Comparison of ENCODE assay signal across 8 mouse cellular contexts in genomic region chr14:33447027-33447569, GRCm38 (mm10). TPM values are rescaled to one million over a fixed set of nuclear protein-coding genes. Genes with fewer than 3 reads are reported as not detected.
A peak's percentile ranks its signal among the peaks of the same experiment; 100 is the strongest.
DNase-seq lines count a peak whose midpoint lies in the region; ATAC-seq lines count a peak whose summit lies in the region.

Mapk8 (minus strand) TSS chr14:33447158.

- peak within 1 kb of the TSS; percentile 87 to 88 for H3K27ac ChIP-seq in heart, embryonic 14.5 days (replicated peaks in 1 of 2; ENCODE audit: control insufficient read depth in 1 of 2, insufficient read depth in 1 of 2, low read depth in 2 of 2, low read length in 2 of 2)
- peak within 1 kb of the TSS; percentile 87 for H3K27ac ChIP-seq in liver, embryonic 13.5 days
- peak within 1 kb of the TSS; percentile 92 for H3K27ac ChIP-seq in stomach, embryonic 16.5 days (ENCODE audit: low read length)

- peak within 1 kb of the TSS; percentile 90 for H3K9ac ChIP-seq in heart, embryonic 14.5 days (ENCODE audit: low read length)
- H3K9ac ChIP-seq in liver, embryonic 13.5 days = peak within 1 kb of the TSS; percentile 91
- peak within 1 kb of the TSS; percentile 94 for H3K9ac ChIP-seq in stomach, embryonic 16.5 days (ENCODE audit: low read length)

- peak within 1 kb of the TSS; percentile 68 for H3K4me2 ChIP-seq in heart, embryonic 14.5 days (ENCODE audit: low read length)
- H3K4me2 ChIP-seq in liver, embryonic 13.5 days = peak within 1 kb of the TSS; percentile 85
- H3K4me2 ChIP-seq in stomach, embryonic 16.5 days (ENCODE audit: low read depth, low read length) = peak within 1 kb of the TSS; percentile 73

- ATAC-seq in erythroid progenitor cell, adult 5-6 weeks (replicated peaks; ENCODE audit: low FRiP score, poor library complexity, severe bottlenecking) = peak; percentile 95
- ATAC-seq in heart, embryonic 14.5 days (ENCODE audit: insufficient number of reproducible peaks, insufficient read depth, low FRiP score, low read depth) = peak; percentile 99
- peak; percentile 97 for ATAC-seq in liver, embryonic 13.5 days (ENCODE audit: low read depth)
- ATAC-seq in stomach, embryonic 16.5 days (ENCODE audit: insufficient read depth, low FRiP score) = peak; percentile 99

- no peaks in the 10 kb centered on the region for H3K36me3 ChIP-seq in heart, embryonic 14.5 days (ENCODE audit: control insufficient read depth, insufficient read depth, low read length)
- no peaks in the 10 kb centered on the region for H3K36me3 ChIP-seq in liver, embryonic 13.5 days
- H3K36me3 ChIP-seq in stomach, embryonic 16.5 days (ENCODE audit: control insufficient read depth, insufficient read depth, low read length) = no peaks in the 10 kb centered on the region

- WGBS in heart, embryonic 14.5 days = under 1% methylated on average over 65 of the region's 70 CpGs
- under 1% methylated on average over 70 of the region's 70 CpGs for WGBS in liver, embryonic 13.5 days (ENCODE audit: insufficient replicate concordance)
- under 1% methylated on average over 66 of the region's 70 CpGs for WGBS in stomach, embryonic 16.5 days

- no peaks in the 10 kb centered on the region for H3K9me3 ChIP-seq in heart, embryonic 14.5 days (ENCODE audit: control insufficient read depth, low read length)
- no peaks in the 10 kb centered on the region for H3K9me3 ChIP-seq in liver, embryonic 13.5 days (replicated peaks)
- H3K9me3 ChIP-seq in stomach, embryonic 16.5 days (replicated peaks; ENCODE audit: control insufficient read depth, low read length) = no peaks in the 10 kb centered on the region

- peak within 1 kb of the TSS; percentile 87 to 99 for H3K4me3 ChIP-seq in heart, embryonic 14.5 days (ENCODE audit: control insufficient read depth in 1 of 2, insufficient read depth in 1 of 2, low read depth in 1 of 2, low read length in 2 of 2)
- H3K4me3 ChIP-seq in liver, embryonic 13.5 days (replicated peaks) = peak within 1 kb of the TSS; percentile 84
- peak within 1 kb of the TSS; percentile 91 for H3K4me3 ChIP-seq in stomach, embryonic 16.5 days (replicated peaks; ENCODE audit: low read length)

- peaks cover 6% of the 10 kb centered on the region; the same call in 1 of the 2 replicates for H3K27me3 ChIP-seq in heart, embryonic 14.5 days (ENCODE audit: control insufficient read depth, insufficient read depth, low read length)
- H3K27me3 ChIP-seq in liver, embryonic 13.5 days = 0 out of 2 replicates have a peak, but pooled peaks cover 4% of the 10 kb centered on the region
- no peaks in the 10 kb centered on the region for H3K27me3 ChIP-seq in stomach, embryonic 16.5 days (ENCODE audit: control insufficient read depth, insufficient read depth, low read length)

- peak; percentile 97 for DNase-seq in CD4-positive helper T cell, adult 2 months (ENCODE audit: low read depth, low spot score)
- DNase-seq in brain, embryonic 18.5 days (ENCODE audit: low read depth, low spot score) = peak; percentile 86
- peak; percentile 98 for DNase-seq in kidney, postnatal 14 days
- peak; percentile 96 for DNase-seq in liver, embryonic 13.5 days
- DNase-seq in neural tube, embryonic 10.5 days (ENCODE audit: extremely low spot score, low spot score) = peak; percentile 96

- H3K4me1 ChIP-seq in heart, embryonic 14.5 days (ENCODE audit: control insufficient read depth in 2 of 2, insufficient read depth in 2 of 2, low read length in 2 of 2) = peaks cover 2 to 18% of the 10 kb centered on the region in 2 experiments
- H3K4me1 ChIP-seq in liver, embryonic 13.5 days (replicated peaks) = peaks cover 27% of the 10 kb centered on the region
- H3K4me1 ChIP-seq in stomach, embryonic 16.5 days (ENCODE audit: control insufficient read depth, insufficient read depth, low read length) = peaks cover 6% of the 10 kb centered on the region

RNA-seq across cellular contexts. Expression of gene Mapk8, which starts in this region (rescaled TPM):
- total RNA-seq in erythroid progenitor cell, adult 5-6 weeks (2015; ENCODE audit: low replicate concordance) = 12.6 and 18.4 TPM in 2 replicates
- 7.9 and 17.6 TPM in 2 replicates for total RNA-seq in erythroid progenitor cell, adult 5-6 weeks (2017; ENCODE audit: low replicate concordance)
- 13.1 and 13.5 TPM in 2 replicates for polyA plus RNA-seq in heart, embryonic 14.5 days (2014; fragmentation: Nextera tagmentation; extraction: Ambion mirVana)
- 4.4 TPM in 2 replicates for polyA plus RNA-seq in liver, embryonic 13.5 days (2015; fragmentation: Nextera tagmentation; extraction: Ambion mirVana)
- 13.9 and 14.2 TPM in 2 replicates for polyA plus RNA-seq in stomach, embryonic 16.5 days (2015; fragmentation: Nextera tagmentation; extraction: Ambion mirVana)

Comparison
In these comparisons a context has a peak if more than half of its experiments do, and no peak if none do; other contexts are left out.
1. Peak in every context shown above with its lines: DNase-seq, ATAC-seq, H3K4me3 ChIP-seq and H3K27ac ChIP-seq.